Mouse (Mus musculus) embryonic facial prominence, embryonic 10.5 days (tissue): ENCODE measurements around the gene Bend7. TPM values are rescaled to one million over a fixed set of nuclear protein-coding genes. Genes with fewer than 3 reads are reported as not detected.

Source experiments
- DNase-seq: peaks from one replicate; pipeline ENCODE4 v3.0.0-alpha.2; 2017; ENCODE audit warnings: low spot score
- H3K27ac ChIP-seq: fragments of 300-500 bp; sonication (generic); replicated peaks from 2 replicates; pipeline ENCODE4 v1.5.1; 2016; ENCODE audit warnings: mild to moderate bottlenecking
- H3K27me3 ChIP-seq: fragments of 300-500 bp; sonication (generic); replicated peaks from 2 replicates; pipeline ENCODE4 v1.6.1; 2016; ENCODE audit warnings: low read depth, mild to moderate bottlenecking; ENCODE audit not compliant: poor library complexity, severe bottlenecking
- H3K36me3 ChIP-seq: fragments of 300-500 bp; sonication (generic); replicated peaks from 2 replicates; pipeline ENCODE4 v1.6.1; 2016; ENCODE audit warnings: mild to moderate bottlenecking, moderate library complexity
- H3K4me1 ChIP-seq: fragments of 300-500 bp; sonication (generic); 2 replicates; pipeline ENCODE4 v1.6.1; 2016
- H3K4me3 ChIP-seq: fragments of 300-500 bp; sonication (generic); 2 replicates; pipeline ENCODE4 v1.5.1; 2016; ENCODE audit warnings: mild to moderate bottlenecking, moderate library complexity
- H3K9me3 ChIP-seq: fragments of 300-500 bp; sonication (generic); 2 replicates; pipeline ENCODE4 v1.6.1; 2016; ENCODE audit warnings: mild to moderate bottlenecking
- WGBS: fragments of 180-500 bp; shearing (Covaris S2); methylation state at CpG from one replicate; pipeline ENCODE4 v1.1.7; 2016; 5-methylcytosine and 5-hydroxymethylcytosine counted together
- polyA plus RNA-seq: library from polyadenylated mRNA; unstranded; fragments of >200 nt; fragmentation: Nextera tagmentation; extraction: Ambion mirVana; gene quantifications from 2 replicates; pipeline ENCODE4 v1.2.1, GENCODE M21; 2016

The Bend7 gene
- polyA plus RNA-seq, 1 experiment from 2014 or later = 2.5 TPM

GRCm38 (mm10) chr2:4751918-4752317, 34.3 kb downstream of the Bend7 start:
- Histone ChIP-seq H3K4me3 (no peak overlapping the region), H3K36me3 (no peaks in the 10 kb centered on the region), H3K9me3 (no peaks in the 10 kb centered on the region), H3K4me1 (no peaks in the 10 kb centered on the region), H3K27me3 (no peaks in the 10 kb centered on the region), H3K27ac (no peak overlapping the region)
- no peak for DNase-seq
- WGBS = 88% methylated on average over 6 of the region's 6 CpGs

GRCm38 (mm10) chr2:4755716-4756115, 38.1 kb downstream of the Bend7 start:
- Histone ChIP-seq H3K4me1 (no peaks in the 10 kb centered on the region), H3K36me3 (no peaks in the 10 kb centered on the region), H3K4me3 (no peak overlapping the region), H3K27me3 (no peaks in the 10 kb centered on the region), H3K9me3 (no peaks in the 10 kb centered on the region), H3K27ac (no peak overlapping the region)
- no peak for DNase-seq
- WGBS = 77% methylated on average over 8 of the region's 8 CpGs

GRCm38 (mm10) chr2:4757218-4757617, 39.6 kb downstream of the Bend7 start:
- Histone ChIP-seq H3K4me1 (no peaks in the 10 kb centered on the region), H3K36me3 (no peaks in the 10 kb centered on the region), H3K9me3 (no peaks in the 10 kb centered on the region), H3K27ac (no peak overlapping the region), H3K4me3 (no peak overlapping the region), H3K27me3 (no peaks in the 10 kb centered on the region)
- DNase-seq = no peak
- WGBS = 76% methylated on average over 3 of the region's 3 CpGs

GRCm38 (mm10) chr2:4760741-4761140, 43.1 kb downstream of the Bend7 start:
- H3K4me1 ChIP-seq = no peaks in the 10 kb centered on the region
- H3K27me3 ChIP-seq = no peaks in the 10 kb centered on the region
- WGBS = 68% methylated on average over 5 of the region's 5 CpGs
- no peak overlapping the region for H3K27ac ChIP-seq
- H3K4me3 ChIP-seq = no peak overlapping the region
- H3K36me3 ChIP-seq = no peaks in the 10 kb centered on the region
- H3K9me3 ChIP-seq = no peaks in the 10 kb centered on the region
- DNase-seq = no peak

- Histone ChIP-seq H3K4me3 (no peak overlapping the region), H3K4me1 (no peaks in the 10 kb centered on the region), H3K36me3 (no peaks in the 10 kb centered on the region), H3K27ac (no peak overlapping the region), H3K27me3 (no peaks in the 10 kb centered on the region), H3K9me3 (no peaks in the 10 kb centered on the region)
- 85% methylated on average over 5 of the region's 5 CpGs for WGBS
- no peak for DNase-seq
Observed at GRCm38 (mm10) chr2:4761906-4762305, 44.3 kb downstream of the Bend7 start.

- H3K9me3 ChIP-seq = no peaks in the 10 kb centered on the region
- WGBS = 90% methylated on average over 3 of the region's 3 CpGs
- H3K4me1 ChIP-seq = no peaks in the 10 kb centered on the region
- no peak for DNase-seq
- no peak overlapping the region for H3K4me3 ChIP-seq
- H3K27me3 ChIP-seq = no peaks in the 10 kb centered on the region
- no peaks in the 10 kb centered on the region for H3K36me3 ChIP-seq
- H3K27ac ChIP-seq = no peak overlapping the region
Observed at GRCm38 (mm10) chr2:4764071-4764470, 46.4 kb downstream of the Bend7 start.

GRCm38 (mm10) chr2:4770376-4770775, 52.7 kb downstream of the Bend7 start:
- Histone ChIP-seq H3K36me3 (no peaks in the 10 kb centered on the region), H3K9me3 (no peaks in the 10 kb centered on the region), H3K27me3 (no peaks in the 10 kb centered on the region), H3K27ac (no peak overlapping the region), H3K4me3 (no peak overlapping the region), H3K4me1 (no peaks in the 10 kb centered on the region)
- DNase-seq = no peak
- WGBS = 90% methylated on average over 2 of the region's 2 CpGs

GRCm38 (mm10) chr2:4773911-4774310, 56.3 kb downstream of the Bend7 start:
- no peak for DNase-seq
- Histone ChIP-seq H3K27me3 (no peaks in the 10 kb centered on the region), H3K4me3 (no peak overlapping the region), H3K4me1 (no peaks in the 10 kb centered on the region), H3K9me3 (no peaks in the 10 kb centered on the region), H3K36me3 (no peaks in the 10 kb centered on the region), H3K27ac (no peak overlapping the region)
- 92% methylated on average over 6 of the region's 6 CpGs for WGBS

- Histone ChIP-seq H3K27me3 (no peaks in the 10 kb centered on the region), H3K27ac (no peak overlapping the region), H3K36me3 (no peaks in the 10 kb centered on the region), H3K4me1 (no peaks in the 10 kb centered on the region), H3K4me3 (no peak overlapping the region), H3K9me3 (no peaks in the 10 kb centered on the region)
- DNase-seq = no peak
- 89% methylated on average over 8 of the region's 8 CpGs for WGBS
Observed at GRCm38 (mm10) chr2:4777291-4777690, 59.7 kb downstream of the Bend7 start.

- Histone ChIP-seq H3K27me3 (no peaks in the 10 kb centered on the region), H3K27ac (no peak overlapping the region), H3K9me3 (no peaks in the 10 kb centered on the region)
Observed at GRCm38 (mm10) chr2:4781641-4782040, 64.0 kb downstream of the Bend7 start.

GRCm38 (mm10) chr2:4782401-4782800, 64.8 kb downstream of the Bend7 start:
- no peak overlapping the region for H3K27ac ChIP-seq
- 72% methylated on average over 4 of the region's 4 CpGs for WGBS
- H3K27me3 ChIP-seq = no peaks in the 10 kb centered on the region
- no peaks in the 10 kb centered on the region for H3K9me3 ChIP-seq
- no peaks in the 10 kb centered on the region for H3K36me3 ChIP-seq
- peaks cover 5% of the 10 kb centered on the region for H3K4me1 ChIP-seq
- H3K4me3 ChIP-seq = no peak overlapping the region
- no peak for DNase-seq

More at GRCm38 (mm10) chr2:4781641-4782040, 64.0 kb downstream of the Bend7 start:
- no peaks in the 10 kb centered on the region for H3K36me3 ChIP-seq
- H3K4me3 ChIP-seq = no peak overlapping the region
- H3K4me1 ChIP-seq = peaks cover 5% of the 10 kb centered on the region
- 82% methylated on average over 3 of the region's 3 CpGs for WGBS
- DNase-seq = no peak

GRCm38 (mm10) chr2:4782809-4783641, 65.4 kb downstream of the Bend7 start:
- Histone ChIP-seq H3K4me3 (no peak overlapping the region), H3K27ac (no peak overlapping the region), H3K36me3 (no peaks in the 10 kb centered on the region), H3K27me3 (no peaks in the 10 kb centered on the region), H3K9me3 (no peaks in the 10 kb centered on the region), H3K4me1 (peaks cover 5% of the 10 kb centered on the region)
- WGBS = 83% methylated on average over 11 of the region's 11 CpGs
- no peak for DNase-seq

- no peak for DNase-seq
- Histone ChIP-seq H3K36me3 (no peaks in the 10 kb centered on the region), H3K9me3 (no peaks in the 10 kb centered on the region), H3K4me1 (peaks cover 5% of the 10 kb centered on the region), H3K27me3 (no peaks in the 10 kb centered on the region), H3K27ac (no peak overlapping the region), H3K4me3 (no peak overlapping the region)
- 76% methylated on average over 8 of the region's 8 CpGs for WGBS
Observed at GRCm38 (mm10) chr2:4784012-4784411, 66.4 kb downstream of the Bend7 start.
